Mouse (Mus musculus) stomach, embryonic 15.5 days (tissue): Measurements from ENCODE around the gene Hnrnpr. TPM values are rescaled to one million over a fixed set of nuclear protein-coding genes. Genes with fewer than 3 reads are reported as not detected.

Experiments used
- ATAC-seq: fragments of 200-750 bp; cut with Nextera tagmentation; 2 replicates; pipeline ENCODE4 v1.8.0; 2017; ENCODE audit warnings: low read depth, moderate number of reproducible peaks, moderate TSS enrichment; ENCODE audit not compliant: insufficient read depth, low FRiP score
- H3K27ac ChIP-seq: fragments of 300-500 bp; sonication (generic); 2 replicates; pipeline ENCODE4 v1.5.1; 2015; ENCODE audit warnings: mild to moderate bottlenecking, inconsistent platforms
- H3K27me3 ChIP-seq: fragments of 300-500 bp; sonication (generic); replicated peaks from 2 replicates; pipeline ENCODE4 v1.6.1; 2015; ENCODE audit warnings: inconsistent platforms
- H3K36me3 ChIP-seq: fragments of 300-500 bp; sonication (generic); 2 replicates; pipeline ENCODE4 v1.6.1; 2015; ENCODE audit warnings: inconsistent platforms
- H3K4me1 ChIP-seq: fragments of 300-500 bp; sonication (generic); 2 replicates; pipeline ENCODE4 v1.6.1; 2015; ENCODE audit warnings: inconsistent platforms
- H3K4me2 ChIP-seq: fragments of 300-500 bp; sonication (generic); 2 replicates; pipeline ENCODE4 v1.6.1; 2015; ENCODE audit warnings: mild to moderate bottlenecking, inconsistent platforms
- H3K4me3 ChIP-seq: fragments of 300-500 bp; sonication (generic); replicated peaks from 2 replicates; pipeline ENCODE4 v1.5.1; 2015; ENCODE audit warnings: inconsistent platforms
- H3K9ac ChIP-seq: fragments of 300-500 bp; sonication (generic); 2 replicates; pipeline ENCODE4 v1.6.1; 2015; ENCODE audit warnings: inconsistent platforms
- H3K9me3 ChIP-seq: fragments of 300-500 bp; sonication (generic); 2 replicates; pipeline ENCODE4 v1.6.1; 2016; ENCODE audit warnings: inconsistent platforms
- WGBS: fragments of 180-500 bp; shearing (Covaris S2); methylation state at CpG from one replicate; pipeline ENCODE4 v1.1.7; 2015; 5-methylcytosine and 5-hydroxymethylcytosine counted together
- polyA plus RNA-seq: library from polyadenylated mRNA; unstranded; fragments of >200 nt; fragmentation: Nextera tagmentation; extraction: Ambion mirVana; gene quantifications from 2 replicates; pipeline ENCODE4 v1.2.1, GENCODE M21; 2015

Hnrnpr gene
- polyA plus RNA-seq, 1 experiment from 2014 or later = 143 TPM

DNA sequence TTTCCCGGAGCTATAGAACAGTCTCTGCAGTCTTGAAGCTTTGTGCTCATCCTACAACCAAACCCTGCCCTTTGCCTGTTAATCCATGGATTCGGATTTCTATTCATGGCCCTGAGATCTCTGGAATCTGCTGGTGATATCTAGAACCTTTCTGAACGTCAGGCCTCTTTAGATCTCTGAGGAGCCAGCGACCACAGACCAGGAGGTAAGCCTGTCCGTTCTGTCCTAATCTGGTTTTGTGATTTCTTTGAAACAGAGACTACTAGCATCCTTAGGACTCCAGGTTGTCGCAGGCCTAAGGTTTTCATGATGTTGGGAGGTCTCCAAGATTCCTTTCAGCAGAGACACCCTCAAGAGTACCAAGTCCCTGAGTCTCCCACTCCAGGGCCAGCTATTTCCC is 25.9 kb upstream of the Hnrnpr start:
- peak overlapping the region; percentile 10; the same call in 1 of the 2 replicates for H3K9ac ChIP-seq
- 28% methylated on average over 6 of the region's 6 CpGs for WGBS
- peak overlapping the region; percentile 84 for H3K4me2 ChIP-seq
- peaks cover 24% of the 10 kb centered on the region for H3K36me3 ChIP-seq
- H3K27me3 ChIP-seq = no peaks in the 10 kb centered on the region
- peak overlapping the region; percentile 96 for H3K27ac ChIP-seq
- H3K4me1 ChIP-seq = peaks cover 27% of the 10 kb centered on the region
- H3K9me3 ChIP-seq = no peaks in the 10 kb centered on the region
- H3K4me3 ChIP-seq = peak overlapping the region; percentile 62
- no peak for ATAC-seq

DNA sequence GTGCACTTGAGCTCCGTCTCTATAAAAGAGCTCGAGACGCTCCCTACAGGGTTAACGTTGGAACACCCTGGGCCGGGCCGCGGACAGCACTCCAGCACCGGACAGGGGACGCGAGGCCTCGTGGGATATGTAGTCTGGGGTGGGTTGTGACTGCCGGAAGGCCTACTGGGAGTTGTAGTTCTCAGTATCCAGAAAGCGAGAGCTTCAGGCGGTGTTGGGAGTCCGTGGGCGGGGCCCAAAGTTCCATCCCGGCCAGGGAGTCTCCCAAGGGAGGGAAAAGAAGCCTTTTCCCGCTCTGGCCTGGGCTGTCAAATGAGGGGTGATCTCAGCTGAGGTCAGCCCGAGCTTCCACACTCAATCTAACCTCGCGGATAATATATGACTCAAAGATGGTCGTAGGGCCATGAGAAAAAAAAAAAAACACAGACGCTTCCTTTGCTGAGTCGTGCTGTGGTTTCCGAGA is 25.4 kb upstream of the Hnrnpr start:
- Histone ChIP-seq H3K4me3 (peak overlapping the region; percentile 62), H3K36me3 (peaks cover 29% of the 10 kb centered on the region), H3K4me1 (peaks cover 27% of the 10 kb centered on the region), H3K4me2 (peak overlapping the region; percentile 84), H3K27ac (peak overlapping the region; percentile 96), H3K27me3 (no peaks in the 10 kb centered on the region), H3K9me3 (no peaks in the 10 kb centered on the region), H3K9ac (peak overlapping the region; percentile 44; the same call in 1 of the 2 replicates)
- WGBS = under 1% methylated on average over 25 of the region's 25 CpGs
- ATAC-seq = peak; percentile 96

DNA sequence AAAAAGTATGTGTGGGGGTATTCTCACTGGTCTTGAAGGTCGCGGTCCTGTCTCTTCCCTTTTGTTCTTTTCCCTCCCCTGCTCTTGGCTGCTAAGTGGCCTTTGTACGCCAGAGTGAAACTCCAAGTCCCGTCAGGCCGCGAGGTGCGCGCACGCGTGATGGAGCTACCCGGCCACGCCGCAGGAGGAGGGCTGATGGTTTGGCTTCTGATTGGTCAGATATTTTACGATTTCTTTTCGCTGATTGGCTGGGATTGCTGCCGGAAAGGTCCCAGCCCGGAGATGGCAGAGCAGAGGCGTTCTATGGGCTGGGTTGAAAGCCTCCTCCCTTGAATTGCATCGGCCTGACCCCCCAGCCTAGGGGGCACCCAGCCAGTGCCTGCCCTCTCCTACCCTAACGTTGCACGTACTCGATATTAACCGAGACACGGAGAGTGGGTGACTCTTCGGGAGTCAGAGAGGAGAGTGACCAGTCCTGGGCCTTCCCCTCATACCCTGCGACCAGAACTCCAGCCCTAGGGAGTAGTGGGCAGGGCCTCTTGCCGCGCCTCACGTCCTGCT is 24.9 kb upstream of the Hnrnpr start:
- H3K9ac ChIP-seq = peak overlapping the region; percentile 64
- no peaks in the 10 kb centered on the region for H3K27me3 ChIP-seq
- peaks cover 34% of the 10 kb centered on the region for H3K36me3 ChIP-seq
- no peaks in the 10 kb centered on the region for H3K9me3 ChIP-seq
- H3K4me1 ChIP-seq = peaks cover 27% of the 10 kb centered on the region
- H3K27ac ChIP-seq = peak overlapping the region; percentile 96
- WGBS = under 1% methylated on average over 29 of the region's 29 CpGs
- peak overlapping the region; percentile 84 for H3K4me2 ChIP-seq
- peak; percentile 81 for ATAC-seq
- H3K4me3 ChIP-seq = peak overlapping the region; percentile 62

DNA sequence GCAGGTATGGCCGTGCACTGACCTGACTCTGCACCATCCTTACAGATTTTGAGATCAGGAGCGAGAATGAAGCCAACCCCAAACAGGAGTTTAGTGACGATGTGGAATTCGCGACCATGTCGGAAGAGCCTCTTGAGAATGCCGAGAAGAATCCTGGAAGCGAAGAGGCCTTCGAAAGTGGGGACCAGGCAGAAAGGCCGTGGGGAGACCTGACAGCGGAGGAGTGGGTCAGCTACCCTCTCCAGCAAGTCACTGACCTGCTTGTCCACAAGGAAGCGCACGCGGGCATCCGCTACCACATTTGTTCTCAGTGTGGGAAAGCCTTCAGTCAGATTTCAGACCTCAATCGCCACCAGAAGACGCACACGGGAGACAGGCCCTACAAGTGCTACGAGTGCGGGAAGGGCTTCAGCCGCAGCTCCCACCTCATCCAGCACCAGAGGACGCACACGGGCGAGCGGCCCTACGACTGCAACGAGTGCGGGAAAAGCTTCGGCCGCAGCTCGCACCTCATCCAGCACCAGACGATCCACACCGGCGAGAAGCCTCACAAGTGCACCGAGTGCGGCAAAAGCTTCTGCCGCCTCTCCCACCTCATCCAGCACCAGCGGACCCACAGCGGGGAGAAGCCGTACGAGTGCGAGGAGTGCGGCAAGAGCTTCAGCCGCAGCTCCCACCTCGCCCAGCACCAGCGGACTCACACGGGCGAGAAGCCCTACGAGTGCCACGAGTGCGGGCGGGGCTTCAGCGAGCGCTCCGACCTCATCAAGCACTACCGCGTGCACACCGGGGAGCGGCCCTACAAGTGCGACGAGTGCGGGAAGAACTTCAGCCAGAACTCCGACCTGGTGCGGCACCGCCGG is 20.6 kb upstream of the Hnrnpr start:
- no peak for ATAC-seq
- no peak overlapping the region for H3K4me3 ChIP-seq
- H3K9me3 ChIP-seq = no peaks in the 10 kb centered on the region
- WGBS = 66% methylated on average over 66 of the region's 66 CpGs
- peaks cover 11% of the 10 kb centered on the region; the same call in 1 of the 2 replicates for H3K4me1 ChIP-seq
- H3K36me3 ChIP-seq = peaks cover 62% of the 10 kb centered on the region
- no peaks in the 10 kb centered on the region for H3K27me3 ChIP-seq
- no peak overlapping the region for H3K27ac ChIP-seq
- H3K4me2 ChIP-seq = no peak overlapping the region
- no peak overlapping the region for H3K9ac ChIP-seq

DNA sequence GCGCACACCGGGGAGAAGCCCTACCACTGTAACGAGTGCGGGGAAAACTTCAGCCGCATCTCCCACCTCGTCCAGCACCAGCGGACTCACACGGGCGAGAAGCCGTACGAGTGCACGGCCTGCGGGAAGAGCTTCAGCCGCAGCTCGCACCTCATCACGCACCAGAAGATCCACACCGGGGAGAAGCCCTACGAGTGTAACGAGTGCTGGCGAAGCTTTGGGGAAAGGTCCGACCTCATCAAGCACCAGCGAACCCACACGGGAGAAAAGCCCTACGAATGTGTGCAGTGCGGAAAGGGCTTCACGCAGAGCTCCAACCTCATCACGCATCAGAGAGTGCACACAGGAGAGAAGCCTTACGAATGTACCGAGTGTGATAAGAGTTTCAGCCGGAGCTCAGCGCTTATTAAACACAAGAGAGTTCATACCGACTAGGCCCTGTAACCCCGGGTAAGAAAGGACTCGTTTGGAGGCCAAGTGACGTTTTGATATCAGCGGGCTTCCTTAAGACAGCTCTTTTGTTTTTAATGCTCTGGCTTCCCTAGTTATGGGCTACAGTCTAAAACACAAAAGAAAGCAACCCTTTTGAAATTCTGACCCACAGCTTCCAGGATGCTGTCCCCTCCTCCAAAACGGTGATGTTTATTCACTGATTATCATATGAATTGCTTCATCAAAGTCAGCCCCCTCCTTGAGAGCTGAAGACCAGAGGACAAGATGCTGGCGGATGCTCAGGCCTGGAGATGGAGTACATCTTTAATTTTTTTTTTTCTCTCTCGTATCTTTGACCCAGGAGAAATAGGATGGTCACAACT is 19.8 kb upstream of the Hnrnpr start:
- Histone ChIP-seq H3K27me3 (no peaks in the 10 kb centered on the region), H3K9ac (no peak overlapping the region), H3K4me3 (no peak overlapping the region), H3K27ac (no peak overlapping the region), H3K4me1 (peaks cover 11% of the 10 kb centered on the region; the same call in 1 of the 2 replicates), H3K9me3 (no peaks in the 10 kb centered on the region), H3K4me2 (no peak overlapping the region), H3K36me3 (peaks cover 62% of the 10 kb centered on the region)
- WGBS = 74% methylated on average over 39 of the region's 39 CpGs
- ATAC-seq = no peak

DNA sequence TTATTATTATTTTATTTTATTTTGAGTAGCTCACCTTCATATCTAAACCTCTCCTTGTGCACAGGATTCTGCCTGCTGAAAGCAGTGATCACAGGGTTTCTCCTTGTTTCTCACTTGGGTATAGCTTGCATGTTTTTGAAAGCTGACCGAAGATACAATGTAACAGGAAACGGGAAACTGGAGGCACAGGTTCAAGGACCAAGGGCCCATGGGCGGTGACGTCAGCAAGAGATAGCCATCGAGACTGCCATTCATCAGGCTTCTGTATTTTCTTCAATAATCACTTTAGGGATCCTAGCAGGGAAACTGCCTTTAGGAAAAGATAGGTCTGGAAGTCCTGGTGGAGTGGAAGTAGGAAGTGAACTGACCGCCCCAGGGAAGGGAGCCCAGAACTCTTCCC is 19.1 kb upstream of the Hnrnpr start:
- no peaks in the 10 kb centered on the region for H3K9me3 ChIP-seq
- no peak overlapping the region for H3K4me3 ChIP-seq
- H3K9ac ChIP-seq = no peak overlapping the region
- H3K36me3 ChIP-seq = peaks cover 62% of the 10 kb centered on the region
- no peak for ATAC-seq
- 90% methylated on average over 6 of the region's 6 CpGs for WGBS
- peaks cover 7% of the 10 kb centered on the region; the same call in 1 of the 2 replicates for H3K4me1 ChIP-seq
- no peaks in the 10 kb centered on the region for H3K27me3 ChIP-seq
- no peak overlapping the region for H3K27ac ChIP-seq
- H3K4me2 ChIP-seq = no peak overlapping the region

DNA sequence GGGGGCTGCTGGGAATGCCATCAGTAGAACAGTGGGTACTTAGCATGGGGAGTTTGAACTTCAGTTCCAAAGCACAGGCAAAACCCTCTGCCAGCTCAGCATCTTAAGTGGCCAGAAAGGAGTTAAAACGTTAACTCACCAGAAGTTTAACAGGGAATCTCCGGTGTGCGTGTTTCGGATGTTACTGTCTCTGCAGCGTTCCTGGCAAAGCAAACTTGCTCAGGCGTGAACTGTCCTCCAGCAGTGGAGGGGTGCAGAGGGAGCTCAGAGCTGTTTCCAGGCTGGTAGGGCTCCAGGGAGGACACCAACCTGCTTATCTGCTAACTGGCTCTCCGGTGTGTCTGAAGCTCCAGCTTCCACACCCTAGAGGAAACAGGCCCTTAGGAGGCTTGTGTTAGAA is 14.8 kb upstream of the Hnrnpr start:
- ATAC-seq = no peak
- Histone ChIP-seq H3K36me3 (peaks cover 28% of the 10 kb centered on the region), H3K9me3 (no peaks in the 10 kb centered on the region), H3K4me1 (no peaks in the 10 kb centered on the region), H3K27ac (no peak overlapping the region), H3K9ac (no peak overlapping the region), H3K4me2 (no peak overlapping the region), H3K4me3 (no peak overlapping the region), H3K27me3 (no peaks in the 10 kb centered on the region)
- WGBS = 71% methylated on average over 7 of the region's 7 CpGs

DNA sequence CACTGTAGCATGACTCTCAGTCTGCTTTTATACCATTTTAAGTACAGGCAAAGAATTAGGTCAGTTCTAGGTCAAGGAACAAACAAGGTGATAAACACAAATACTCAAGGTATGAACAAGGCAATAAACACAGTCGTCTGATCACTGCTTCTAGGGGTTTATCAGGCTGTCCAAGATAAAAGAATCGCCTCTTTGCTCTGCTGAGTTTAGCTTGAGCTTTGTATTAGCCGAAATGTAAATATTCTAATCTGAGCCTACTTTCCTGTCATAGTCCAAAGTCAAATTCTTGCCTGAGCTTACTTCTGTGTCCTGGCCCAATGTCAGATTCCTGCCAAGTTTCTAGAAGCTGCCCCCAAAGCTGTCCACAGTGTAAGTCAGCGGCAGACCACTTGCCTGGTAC is 8.3 kb upstream of the Hnrnpr start:
- no peak overlapping the region for H3K27ac ChIP-seq
- no peak for ATAC-seq

DNA sequence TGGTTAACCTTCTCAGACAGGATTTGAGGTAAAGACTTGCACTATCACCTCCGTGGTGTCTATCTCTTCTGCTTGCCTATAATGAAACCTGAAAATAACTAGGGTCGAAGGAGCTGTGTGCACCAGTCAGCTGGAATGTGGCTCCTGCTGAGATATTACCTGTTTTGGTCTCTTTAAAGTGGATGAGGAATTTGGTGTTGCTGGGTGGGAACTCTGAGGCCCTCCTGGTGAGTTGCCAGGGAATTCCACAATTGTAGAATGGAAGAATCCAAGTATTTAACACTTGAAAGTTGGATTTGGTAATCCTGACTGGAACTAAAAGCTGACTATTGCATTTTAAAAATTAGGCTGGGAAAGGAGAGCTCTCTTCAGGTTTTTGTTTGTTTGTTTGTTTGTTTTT is 6.6 kb upstream of the Hnrnpr start:
- Histone ChIP-seq H3K27ac (no peak overlapping the region), H3K9ac (no peak overlapping the region)

More for the DNA sequence above, 8.3 kb upstream of the Hnrnpr start:
- Histone ChIP-seq H3K9ac (no peak overlapping the region), H3K4me3 (no peak overlapping the region), H3K9me3 (no peaks in the 10 kb centered on the region), H3K4me2 (no peak overlapping the region), H3K36me3 (no peaks in the 10 kb centered on the region), H3K27me3 (no peaks in the 10 kb centered on the region), H3K4me1 (no peaks in the 10 kb centered on the region)
- WGBS = 38% methylated on average over 4 of the region's 4 CpGs

DNA sequence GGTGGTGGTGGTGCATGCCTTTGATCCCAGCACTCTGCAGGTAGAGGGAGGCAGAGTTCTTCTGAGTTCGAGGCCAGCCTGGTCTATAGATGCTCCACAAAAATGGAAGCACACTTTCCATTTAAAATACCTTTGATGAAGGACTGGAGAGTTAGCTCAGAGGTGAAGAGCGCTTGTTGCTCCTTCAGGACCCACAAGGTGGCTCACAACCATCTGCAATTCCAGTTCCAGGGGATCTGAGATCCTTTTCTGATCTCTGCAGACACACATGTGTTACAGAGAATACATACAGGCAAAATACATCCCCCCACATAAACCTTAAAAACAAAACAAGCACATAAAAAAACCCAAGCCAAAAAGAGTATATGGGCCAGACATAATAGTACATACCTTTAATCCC is 2.4 kb upstream of the Hnrnpr start:
- Histone ChIP-seq H3K4me2 (no peak overlapping the region), H3K27ac (no peak overlapping the region), H3K4me1 (peaks cover 14% of the 10 kb centered on the region), H3K27me3 (no peaks in the 10 kb centered on the region), H3K9me3 (no peaks in the 10 kb centered on the region), H3K4me3 (no peak overlapping the region), H3K9ac (no peak overlapping the region), H3K36me3 (no peaks in the 10 kb centered on the region)
- ATAC-seq = no peak
- WGBS = 55% methylated on average over 2 of the region's 2 CpGs

More for the DNA sequence above, 6.6 kb upstream of the Hnrnpr start:
- WGBS = 33% methylated on average over 2 of the region's 2 CpGs
- H3K4me2 ChIP-seq = no peak overlapping the region
- no peaks in the 10 kb centered on the region for H3K9me3 ChIP-seq
- H3K4me1 ChIP-seq = 0 out of 2 replicates have a peak, but pooled peaks cover 2% of the 10 kb centered on the region
- no peak overlapping the region for H3K4me3 ChIP-seq
- no peaks in the 10 kb centered on the region for H3K27me3 ChIP-seq
- H3K36me3 ChIP-seq = no peaks in the 10 kb centered on the region
- no peak for ATAC-seq

DNA sequence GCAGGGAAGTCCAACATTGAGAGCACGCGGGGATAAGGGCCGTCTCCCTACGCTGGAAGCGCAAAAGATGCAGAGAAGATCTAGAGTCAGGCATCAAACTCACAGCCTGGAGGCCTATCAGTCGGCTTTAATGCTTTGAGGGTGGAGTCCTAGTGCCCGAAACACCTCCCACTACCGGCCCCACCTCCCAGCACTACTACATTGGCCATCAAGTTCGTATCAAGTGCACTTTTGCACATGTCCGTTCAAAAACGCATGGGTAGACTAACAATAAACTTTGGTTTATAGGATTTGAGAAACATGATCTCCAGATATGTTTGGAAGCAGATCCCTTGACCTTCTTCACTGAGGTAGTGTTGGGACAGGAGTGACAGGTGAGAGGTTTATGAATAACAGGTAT is 962 bp upstream of the Hnrnpr start:
- H3K4me2 ChIP-seq = peak overlapping the region; percentile 79
- H3K4me1 ChIP-seq = peaks cover 17% of the 10 kb centered on the region
- H3K9me3 ChIP-seq = no peaks in the 10 kb centered on the region
- peak overlapping the region; percentile 100 for H3K4me3 ChIP-seq
- H3K27ac ChIP-seq = peak overlapping the region; percentile 91
- no peak overlapping the region for H3K9ac ChIP-seq
- no peaks in the 10 kb centered on the region for H3K27me3 ChIP-seq
- no peaks in the 10 kb centered on the region for H3K36me3 ChIP-seq
- ATAC-seq = 0 out of 2 replicates have a peak, but pooled peaks have one; percentile 36
- 2% methylated on average over 11 of the region's 11 CpGs for WGBS
